Mouse (Mus musculus): ENCODE measurements around the gene Fam181a.
A peak's percentile ranks its signal among the peaks of the same experiment; 100 is the strongest.

Gene Fam181a

DNA sequence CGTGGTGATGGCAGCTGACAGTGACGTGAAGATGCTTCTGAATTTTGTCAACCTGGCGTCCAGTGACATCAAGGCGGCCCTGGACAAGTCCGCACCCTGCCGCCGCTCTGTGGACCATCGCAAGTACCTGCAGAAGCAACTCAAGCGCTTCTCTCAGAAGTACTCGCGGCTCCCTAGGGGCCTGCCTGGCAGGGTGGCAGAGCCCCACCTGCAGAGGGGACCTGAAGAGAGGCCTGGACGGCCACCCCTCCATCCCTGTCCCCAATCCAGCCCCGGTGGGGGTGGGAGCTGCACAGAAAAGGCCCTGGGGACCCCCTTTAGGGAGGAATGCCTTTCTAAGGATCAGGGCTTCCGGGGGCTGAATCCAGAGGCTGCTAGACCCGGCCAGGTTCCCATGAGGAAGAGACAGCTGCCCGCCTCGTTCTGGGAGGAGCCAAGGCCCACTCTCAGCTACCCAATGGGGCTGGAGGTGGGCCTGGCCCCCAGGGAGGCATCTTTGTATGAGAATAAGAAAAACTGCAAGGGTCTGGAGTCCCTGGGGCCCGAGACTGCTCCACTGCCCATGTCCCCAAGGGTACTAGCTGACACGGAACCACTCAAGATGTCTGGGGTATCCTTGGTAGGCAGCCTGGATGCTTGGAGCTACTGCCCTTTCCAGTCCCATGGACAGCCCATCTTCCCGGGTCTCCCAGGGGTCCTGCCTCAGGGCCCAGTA lies 5.2 kb downstream of the Fam181a start:
- DNase-seq, result no peak

DNA sequence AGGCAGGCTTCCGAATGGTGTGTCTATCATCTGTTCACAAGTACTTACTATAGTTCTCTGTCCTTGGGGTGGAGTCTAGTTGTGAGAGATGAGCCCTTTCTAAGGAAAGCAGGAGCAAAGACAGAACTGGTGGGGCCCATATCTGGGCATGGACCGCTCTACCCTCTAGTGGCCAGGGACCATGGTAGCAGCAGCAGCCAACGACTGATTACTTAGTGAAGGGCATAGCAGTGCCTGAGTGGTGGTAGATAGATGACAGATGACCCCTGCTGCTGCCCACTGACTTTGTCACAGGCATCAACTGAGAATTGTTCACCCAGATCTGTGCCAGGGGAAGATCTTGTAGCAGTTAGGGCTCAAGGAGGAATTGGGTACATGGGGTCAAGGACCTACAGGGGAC lies 12.0 kb downstream of the Fam181a start:
- DNase-seq, result peak; percentile 45

DNA sequence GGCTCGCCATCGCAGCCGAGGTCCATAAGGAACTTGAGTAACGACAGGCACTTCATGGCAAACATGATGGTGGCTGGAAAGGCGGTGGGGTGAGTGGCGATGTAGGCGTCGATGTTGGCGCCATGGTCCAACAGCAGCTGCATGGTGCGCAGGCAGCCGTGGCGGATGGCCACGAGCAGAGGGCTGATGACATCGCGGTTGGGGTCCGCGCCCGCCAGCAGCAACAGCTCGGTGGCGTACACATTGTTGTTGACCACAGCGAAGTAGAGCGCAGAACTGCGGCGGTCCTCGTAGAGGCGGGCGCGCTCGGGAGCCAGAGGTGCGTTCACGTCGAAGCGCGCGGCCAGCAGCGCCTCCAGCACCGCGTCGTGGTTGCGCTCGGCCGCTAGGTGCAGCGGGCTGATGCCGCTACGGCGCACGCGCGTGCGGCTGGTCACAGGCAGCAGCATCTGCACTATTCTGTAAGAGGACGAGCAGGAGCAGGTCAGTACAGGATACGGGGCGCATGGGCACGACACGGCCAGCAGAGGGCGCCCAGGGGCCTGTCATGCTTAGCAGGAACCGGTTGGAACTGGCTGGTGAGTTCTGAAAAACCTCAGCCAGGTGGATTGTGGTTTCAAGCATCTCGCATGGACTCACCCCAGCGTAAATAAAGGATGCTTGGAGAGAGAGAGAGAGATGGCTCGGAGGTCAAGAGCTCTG lies 14.5 kb downstream of the Fam181a start:
- peak; percentile 91 for DNase-seq

DNA sequence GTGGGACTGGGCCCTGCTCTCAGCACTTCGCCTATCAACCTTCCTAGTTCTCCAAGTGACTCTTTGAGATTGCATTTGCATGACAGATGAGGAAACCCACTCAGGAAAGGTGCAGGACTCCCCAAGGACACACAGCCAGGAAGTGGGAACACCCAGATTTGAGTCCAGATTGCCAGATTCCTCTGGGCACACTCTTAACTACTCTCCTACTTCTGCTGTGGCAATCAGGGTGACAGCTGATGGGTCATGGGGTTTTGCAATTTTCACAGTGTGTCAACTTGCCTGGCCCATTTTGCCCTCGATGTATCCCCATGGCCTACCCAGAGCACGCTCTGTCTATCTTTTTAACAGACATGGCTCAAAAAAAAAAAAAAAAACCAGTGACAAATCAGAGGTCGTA lies 15.8 kb downstream of the Fam181a start:
- DNase-seq, result no peak

DNA sequence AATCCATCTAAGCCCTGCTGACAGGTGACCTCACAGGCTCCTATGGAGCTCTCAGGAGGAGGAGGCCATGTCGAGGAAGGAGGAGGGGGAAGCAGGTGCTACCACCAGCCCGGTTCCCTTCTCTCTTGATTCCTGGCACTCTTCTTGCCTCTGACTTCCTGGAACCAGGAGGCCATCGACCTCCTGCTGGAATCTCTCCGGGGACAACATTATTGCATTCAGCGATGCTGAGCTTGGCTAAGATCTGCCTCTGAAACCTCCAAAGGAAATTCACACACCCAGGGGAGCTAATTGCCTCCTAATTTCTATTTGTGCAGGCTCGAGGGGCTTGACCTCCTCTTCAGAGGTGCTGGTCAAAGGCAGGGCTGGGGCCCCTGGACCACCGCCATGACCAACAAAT lies 16.3 kb downstream of the Fam181a start:
- no peak for DNase-seq

DNA sequence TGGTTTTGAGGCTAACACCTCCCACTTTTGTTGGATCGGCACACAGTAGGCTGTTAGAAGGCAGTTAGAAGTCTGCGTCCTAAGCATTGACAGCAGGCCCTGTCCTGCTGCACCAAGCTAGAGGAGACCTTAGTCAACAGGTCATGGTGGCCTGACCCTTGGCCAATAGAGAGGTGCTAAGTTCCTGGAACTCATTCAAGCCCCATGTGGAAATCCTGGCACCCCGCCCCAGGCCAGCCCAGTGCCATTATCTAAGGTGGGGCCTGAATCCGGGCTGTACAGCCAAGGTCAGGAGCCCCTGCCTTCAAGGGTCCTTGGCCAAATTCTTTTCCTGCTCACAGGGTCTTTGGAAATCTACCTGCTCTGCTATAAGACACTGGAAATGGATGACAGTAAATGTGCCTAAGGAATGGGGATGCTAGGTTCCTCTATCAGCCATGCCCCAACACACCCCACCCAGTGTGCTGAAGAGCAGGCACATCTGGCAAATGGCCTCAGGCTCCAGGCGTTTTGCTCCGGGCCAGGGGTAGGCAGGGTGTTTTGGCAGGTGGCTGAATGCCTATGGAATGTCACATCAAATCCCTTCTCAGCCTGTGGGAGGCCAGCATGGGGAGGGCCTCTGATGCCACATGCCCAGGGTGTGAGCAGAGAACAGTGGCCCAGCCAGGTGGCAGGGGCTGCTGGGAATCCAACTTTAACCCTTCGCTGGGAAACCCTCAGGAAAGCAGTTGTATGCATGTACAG lies 17.8 kb downstream of the Fam181a start:
- peak; percentile 69 for DNase-seq

DNA sequence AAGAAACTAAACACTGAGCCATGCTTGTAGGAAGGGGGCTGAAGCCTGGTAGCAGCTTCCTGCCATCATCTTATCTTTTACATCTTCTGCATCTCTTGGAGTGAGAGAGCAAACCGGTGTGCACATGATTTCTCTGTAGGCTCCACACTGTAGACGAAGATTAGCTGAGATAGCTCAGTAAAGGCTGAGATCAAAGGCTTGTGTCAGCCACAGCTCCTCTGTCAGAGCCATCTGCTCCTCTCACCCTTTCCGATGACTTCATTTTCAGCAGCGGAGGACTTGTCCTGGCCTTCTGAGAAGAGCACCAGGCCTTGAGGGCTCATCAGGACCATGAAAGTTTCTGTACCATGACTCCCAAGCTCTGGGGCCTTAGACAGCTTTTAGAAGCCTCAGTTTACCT lies 20.7 kb downstream of the Fam181a start:
- DNase-seq, result no peak

DNA sequence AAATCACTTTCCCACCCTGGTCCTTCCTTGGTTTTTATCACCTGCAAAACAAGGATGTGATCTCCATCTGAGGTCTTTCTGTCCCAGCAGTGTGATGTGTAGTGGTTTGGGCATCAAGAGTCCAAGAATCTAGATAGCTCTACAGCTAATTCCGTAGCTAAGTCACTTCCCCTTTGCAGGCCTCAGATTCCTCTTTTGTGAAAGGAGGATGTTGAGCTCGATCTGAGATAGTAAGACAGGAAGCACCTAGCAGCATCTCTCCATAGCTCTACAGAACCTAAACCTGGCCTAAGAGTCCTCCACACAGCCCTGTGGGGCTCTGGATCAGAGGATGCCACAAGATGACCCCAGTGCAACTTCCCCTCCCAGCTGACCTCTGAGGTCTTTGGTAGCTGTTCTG lies 22.1 kb downstream of the Fam181a start:
- DNase-seq, result no peak

DNA sequence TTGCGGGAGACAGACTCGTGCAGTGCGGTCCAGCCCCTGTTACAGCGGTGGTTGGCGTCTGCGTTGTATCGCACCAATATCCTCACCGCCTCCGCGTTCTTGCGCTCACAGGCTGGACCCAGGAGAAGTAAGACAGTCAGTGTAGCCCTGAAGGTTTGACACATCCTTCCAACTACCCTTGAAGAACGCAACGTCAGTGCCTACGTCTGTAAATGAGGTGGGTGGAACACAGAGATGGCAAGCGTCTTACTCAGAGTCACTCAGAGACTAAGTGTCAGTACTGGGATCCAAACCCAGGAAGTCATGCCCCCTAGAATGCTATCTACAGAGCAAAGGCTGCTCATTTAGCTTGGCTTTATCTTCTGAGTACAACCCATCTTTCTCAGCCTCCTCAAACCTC lies 22.7 kb downstream of the Fam181a start:
- DNase-seq, result no peak

DNA sequence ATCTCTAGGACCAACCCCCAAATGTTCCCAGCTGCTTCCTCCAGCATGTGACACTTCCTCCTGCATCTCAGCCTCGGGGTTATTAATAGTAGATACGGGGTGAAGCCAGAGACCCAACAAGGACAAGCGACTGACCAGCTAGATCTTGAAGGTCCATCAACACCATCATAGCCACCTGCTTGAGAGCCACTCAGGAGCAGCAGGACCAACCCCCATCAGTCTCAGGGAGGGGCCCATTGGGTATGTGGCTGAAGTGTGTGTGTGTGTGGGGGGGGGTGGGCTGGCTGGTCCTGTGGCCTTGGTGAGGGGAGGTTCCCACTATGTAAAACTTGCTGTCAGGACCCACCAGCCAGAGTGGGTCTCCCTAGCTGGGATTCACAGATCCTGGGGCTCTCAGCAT lies 26.0 kb downstream of the Fam181a start:
- no peak for DNase-seq

DNA sequence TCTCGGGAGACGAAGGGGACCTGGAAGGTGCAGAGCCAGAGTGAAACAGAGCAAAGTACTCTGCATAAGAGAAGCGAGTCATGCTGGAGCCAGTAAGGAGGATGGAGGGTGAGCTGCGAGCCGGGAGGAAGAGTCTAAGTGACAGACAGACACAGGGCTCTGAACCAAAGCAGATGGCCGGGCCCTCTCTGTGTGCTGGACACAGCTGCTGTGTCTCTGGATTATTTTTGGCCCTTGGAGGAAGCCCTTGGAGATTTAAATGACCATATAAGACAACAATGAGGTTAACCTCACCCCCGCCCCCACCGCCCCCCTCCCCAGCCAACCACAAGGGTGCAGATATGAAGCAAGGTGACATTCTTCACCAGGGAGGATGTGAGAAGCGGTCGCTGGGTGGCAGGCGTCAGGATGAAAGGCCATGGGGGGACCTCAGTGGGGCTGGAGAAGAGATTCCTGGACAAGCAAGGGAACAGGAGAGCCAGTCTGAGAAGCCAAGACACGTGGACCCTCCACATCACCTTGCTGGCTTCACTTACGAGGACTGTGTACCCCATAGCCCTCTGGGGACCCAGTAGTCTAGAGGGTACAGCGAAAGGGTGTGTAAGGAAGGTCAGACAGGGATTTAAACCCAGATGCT lies 27.5 kb downstream of the Fam181a start:
- DNase-seq, result no peak

DNA sequence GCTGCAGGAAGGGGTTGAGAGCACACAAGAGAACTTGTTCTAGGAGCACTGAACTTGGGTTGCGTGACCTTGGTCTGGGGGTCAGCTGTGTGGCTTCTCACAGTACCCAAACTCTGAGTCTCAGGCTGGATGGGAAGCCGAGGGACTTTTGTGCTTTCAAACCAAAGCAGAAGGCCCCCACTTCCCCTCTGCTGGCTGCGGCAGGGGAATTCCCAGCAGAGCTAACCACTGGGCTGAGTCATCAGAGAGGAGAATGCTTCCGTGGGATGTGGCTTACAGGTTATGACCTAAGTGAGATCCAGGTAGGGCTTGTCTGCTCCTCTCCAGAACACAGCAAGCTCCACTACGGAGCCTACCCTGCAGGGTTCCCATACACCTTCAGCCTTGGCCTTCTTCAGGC lies 30.4 kb downstream of the Fam181a start:
- DNase-seq, result no peak

DNA sequence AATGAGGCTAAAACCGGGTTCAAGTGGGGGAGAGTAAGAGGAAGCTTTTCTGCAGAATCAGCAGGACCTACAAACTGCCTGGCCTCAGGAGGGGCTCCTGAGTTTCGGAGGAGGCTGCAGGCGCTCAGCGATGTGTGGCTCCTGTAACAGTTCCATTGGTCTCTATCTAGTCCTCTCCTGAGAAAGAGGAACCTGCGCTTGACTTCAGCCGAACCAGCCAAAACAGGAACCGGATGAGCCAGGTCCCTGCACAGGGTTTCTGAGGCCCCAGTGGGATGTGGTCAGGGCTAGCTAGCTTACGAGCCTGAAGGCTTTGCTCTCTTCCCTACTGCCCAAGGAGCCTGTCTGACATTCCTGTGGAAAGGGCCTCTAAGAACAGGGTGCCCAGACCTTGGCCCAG lies 32.7 kb downstream of the Fam181a start:
- DNase-seq, result no peak

DNA sequence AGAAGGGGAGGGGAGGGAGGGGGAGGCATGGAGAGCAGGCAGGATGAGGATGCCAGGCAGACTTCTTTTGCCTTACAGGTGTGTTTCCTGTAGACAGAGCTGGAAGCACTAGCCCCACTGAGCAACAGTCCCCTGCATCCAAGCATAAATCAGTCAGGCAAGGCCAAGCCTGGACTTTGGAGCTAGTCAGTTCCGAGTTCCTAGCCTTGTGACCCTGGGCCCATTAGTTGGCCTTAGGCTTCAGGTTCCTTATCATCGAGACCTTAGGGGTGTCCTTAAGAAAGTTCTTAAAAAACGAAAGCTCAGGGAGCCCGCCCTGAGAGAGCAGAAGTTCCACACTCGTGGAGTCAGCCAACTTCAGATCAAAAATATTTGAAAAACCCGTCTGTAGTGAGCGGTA lies 34.2 kb downstream of the Fam181a start:
- no peak for DNase-seq

DNA sequence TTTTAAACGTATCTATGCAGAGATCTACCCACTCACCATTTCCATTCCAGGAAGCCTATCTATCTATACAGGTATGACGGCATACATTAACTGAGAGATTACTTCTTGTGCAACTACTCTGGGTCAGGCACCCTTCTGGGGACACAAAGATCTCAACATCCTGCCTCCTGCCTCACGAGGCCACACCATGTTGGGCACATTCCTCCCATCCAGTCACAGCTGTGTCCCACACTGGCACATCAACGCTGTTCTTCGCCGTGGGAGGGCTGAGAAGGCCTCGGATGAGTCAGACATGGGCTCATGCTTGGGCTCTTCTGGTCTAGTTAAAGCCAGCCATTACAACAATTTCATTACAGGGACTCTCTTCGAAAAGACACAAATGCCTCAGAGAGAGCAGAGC lies 36.2 kb downstream of the Fam181a start:
- DNase-seq, result no peak

DNA sequence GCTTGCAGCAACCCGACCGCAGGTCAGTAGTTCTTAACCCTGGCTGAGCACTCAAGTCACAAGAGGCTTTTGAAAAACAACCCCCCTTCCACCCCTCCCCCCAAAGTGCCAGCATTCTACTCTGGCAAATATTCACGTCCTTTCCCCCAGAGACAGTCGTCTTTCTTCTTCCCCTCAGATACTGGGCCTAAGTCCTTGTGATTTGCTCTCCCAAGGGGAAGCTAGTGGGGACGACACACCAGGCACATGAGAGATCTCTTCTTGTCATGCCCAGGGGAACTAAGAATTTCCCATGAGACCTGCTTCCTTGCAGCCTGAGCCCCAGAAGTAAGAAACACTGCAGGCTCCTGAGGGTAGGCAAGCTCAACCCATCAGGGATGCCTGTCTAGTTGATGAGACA lies 36.6 kb downstream of the Fam181a start:
- DNase-seq, result no peak

DNA sequence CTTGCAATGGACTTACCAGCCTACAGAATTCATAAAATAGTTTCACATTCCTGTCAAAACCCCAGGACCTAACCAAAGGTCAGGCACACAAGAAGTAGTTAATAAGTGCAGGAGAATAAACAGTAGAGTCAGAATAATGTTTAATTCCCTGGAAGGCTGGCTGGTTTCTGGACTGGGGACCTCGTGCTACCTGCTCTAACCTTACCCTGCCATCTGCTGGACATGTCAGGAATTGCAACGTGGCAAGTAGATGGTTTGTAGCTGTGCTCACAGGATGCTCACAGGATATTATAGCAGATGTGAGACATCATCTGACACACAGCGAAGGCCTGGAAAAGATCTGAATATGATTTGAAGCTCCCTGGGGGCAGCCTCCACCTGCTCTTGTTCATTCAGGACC lies 37.7 kb downstream of the Fam181a start:
- DNase-seq, result peak; percentile 88

DNA sequence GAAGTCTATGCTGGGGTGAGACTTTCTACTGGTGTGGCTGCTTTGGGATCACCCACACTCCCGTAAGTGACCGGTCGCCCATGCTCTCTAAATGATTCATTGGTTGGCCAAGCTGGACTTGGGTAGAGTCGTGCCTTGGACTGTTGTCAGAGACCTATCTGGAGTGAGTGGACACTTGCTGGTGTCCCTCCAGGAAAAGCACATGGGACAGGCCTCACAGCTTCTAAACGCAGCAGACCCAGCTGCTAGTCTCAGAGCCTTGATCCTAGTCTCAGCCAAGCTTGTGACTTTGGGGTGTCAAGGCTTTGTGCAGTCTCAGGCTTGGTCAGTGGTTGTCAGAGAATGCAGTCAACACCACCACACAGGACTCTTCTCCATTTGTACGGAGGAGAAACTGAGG lies 42.0 kb downstream of the Fam181a start:
- DNase-seq, result no peak

DNA sequence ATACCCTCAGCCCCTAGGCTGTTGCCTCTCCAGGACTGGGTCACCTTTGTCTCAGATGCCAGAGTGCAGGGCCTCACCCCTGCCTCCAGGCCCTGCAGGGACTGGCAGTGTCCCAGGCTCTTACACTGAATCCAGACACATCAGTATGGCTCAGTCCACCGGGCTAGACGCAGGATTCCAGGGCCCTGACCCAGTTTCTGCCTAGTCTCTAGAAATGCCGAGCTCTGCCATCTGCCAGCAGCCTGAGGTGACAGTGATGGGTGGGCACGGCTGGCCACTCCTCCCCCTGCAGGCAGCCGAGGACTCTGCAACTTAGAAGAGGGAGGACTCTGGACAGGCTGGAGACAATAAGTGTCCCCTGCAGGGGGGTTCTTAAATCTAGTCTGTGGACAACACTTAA lies 42.8 kb downstream of the Fam181a start:
- DNase-seq, result peak; percentile 14

DNA sequence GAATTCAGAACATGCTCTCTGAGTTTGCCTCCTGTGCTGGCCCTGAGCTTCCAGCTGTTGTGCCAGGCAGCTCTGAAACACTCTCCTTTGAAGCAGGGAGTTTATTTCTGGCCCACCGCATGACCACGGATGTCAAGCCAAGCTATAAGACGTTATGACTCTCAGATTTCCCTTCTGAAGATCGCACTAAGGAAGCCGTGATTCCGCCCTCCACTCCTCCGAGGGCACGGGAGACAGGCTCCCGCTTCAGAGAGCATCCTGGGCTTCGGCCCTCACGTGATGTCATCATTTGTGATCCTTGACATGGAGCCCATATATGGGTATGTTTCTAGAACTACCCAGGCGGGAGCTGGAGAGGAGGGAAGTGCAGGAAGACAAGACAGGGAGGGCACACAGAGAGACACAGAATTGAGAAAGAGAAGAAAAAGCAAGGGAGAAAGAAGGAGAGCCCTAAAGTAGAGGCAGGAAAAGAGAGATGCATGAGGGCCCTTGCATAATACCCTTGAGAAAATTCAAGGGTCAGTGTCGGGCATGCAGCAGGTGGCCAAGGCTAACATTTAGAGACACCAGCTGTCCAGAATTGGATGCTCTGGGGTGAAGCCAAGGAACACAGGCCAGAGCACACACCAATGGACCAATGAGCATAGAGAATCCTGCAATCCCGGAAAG lies 45.1 kb downstream of the Fam181a start, which contains the start of gene Asb2:
Asb2 (minus strand) TSS at position 256 of the 669 bp plus-strand sequence.
- peak; percentile 26 for DNase-seq

DNA sequence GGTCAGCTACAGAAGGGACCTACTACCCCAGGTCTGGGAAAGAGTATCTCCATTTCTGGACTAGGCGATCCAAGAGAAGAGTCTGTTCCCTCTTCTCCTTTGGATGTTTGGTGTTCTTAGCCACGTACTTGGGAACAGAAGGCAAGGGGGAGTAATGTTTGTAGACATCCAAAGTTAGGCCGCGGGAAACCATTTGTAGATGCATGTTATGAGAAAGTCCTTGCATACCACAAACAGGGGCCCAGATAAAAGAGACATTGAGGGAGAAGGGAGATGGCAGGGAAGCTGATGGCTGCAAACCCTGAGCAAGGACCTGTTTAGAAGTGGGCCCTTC lies 45.6 kb downstream of the Fam181a start:
- DNase-seq, result no peak

DNA sequence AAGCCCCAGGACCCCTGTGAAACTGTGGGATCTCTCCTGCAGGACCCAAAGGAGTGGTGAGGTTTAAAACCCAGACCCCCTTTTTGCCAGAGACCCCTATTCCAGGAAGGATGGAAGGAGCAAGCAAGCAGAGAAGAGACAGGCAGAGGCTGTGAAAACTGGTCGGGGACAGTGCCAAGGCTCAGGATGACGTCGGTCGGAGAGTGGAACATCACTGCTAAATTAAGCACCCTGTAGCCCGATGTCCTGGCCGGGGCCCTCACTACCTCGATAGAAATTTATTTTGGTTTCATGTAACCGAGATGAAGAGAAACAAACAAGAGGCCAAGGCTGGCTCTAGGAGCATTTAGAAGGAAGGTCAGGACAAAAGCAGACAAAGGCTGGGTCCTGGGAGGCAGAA lies 47.4 kb downstream of the Fam181a start:
- no peak for DNase-seq
